Mouse (Mus musculus) adrenal gland, postnatal 4 days (tissue): ENCODE results near the gene Usp10. TPM values are rescaled to one million over a fixed set of nuclear protein-coding genes. Genes with fewer than 3 reads are reported as not detected.

Experiments
- DNase-seq, 2 experiments: peaks; one replicate each; pipeline ENCODE4 v3.0.0; 2021 to 2022; ENCODE audit warnings: low spot score in 2 of 2, mixed read lengths in 2 of 2
- total RNA-seq, 2 experiments: library from RNA; stranded (reverse); gene quantifications; 2 replicates each; pipeline ENCODE4 v1.2.3; 2021

Gene Usp10
- total RNA-seq, 2 experiments from 2014 or later, result 108 to 127 TPM

DNA sequence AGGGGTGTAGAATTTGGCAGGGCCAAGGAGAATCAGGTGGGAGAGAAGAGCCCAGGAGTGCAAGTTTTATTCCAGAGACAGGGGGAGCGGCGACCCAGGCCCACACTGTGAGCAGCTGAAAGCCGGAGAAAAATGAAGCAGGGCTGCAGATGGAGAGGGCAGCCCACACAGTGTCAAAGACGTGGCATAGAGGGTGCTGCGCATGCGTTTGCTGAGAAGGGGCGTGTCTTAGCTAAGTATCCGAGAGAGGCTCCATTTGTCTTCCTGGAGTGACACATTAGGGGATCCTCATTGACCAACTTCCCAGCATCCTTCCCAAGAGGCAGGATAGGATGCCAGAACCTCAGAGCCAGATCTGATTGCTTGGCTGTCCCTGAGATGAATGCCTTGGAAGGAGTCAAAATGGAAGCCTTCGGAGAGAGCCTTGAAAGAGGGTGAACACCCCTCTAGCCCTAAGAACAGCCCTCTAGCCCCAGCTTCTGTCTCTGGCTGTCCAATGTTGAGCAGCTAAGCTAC lies 96.5 kb downstream of the Usp10 start:
- no peak for DNase-seq

Other genes with a start within 250 kb of the Usp10 start
- gene Wfdc1, start 244.0 kb upstream of the Usp10 start, total RNA-seq, result 10 to 100 TPM; 19.7 to 26.9 TPM
- gene Atp2c2, start 210.4 kb upstream of the Usp10 start, total RNA-seq, result under 1 TPM; 0.42 to 0.48 TPM
- 10 to 100 TPM; 16.7 to 17.3 TPM for gene Tldc1, start 131.9 kb upstream of the Usp10 start, total RNA-seq
- 100 to 1,000 TPM in 1 of 2 experiments, 10 to 100 TPM in 1; 95.9 to 114 TPM for gene Cotl1, start 69.8 kb upstream of the Usp10 start, total RNA-seq
- gene Klhl36, start 48.1 kb upstream of the Usp10 start, total RNA-seq, result 10 to 100 TPM; 15.7 to 18.8 TPM
- gene Gm20388, start 481 bp downstream of the Usp10 start, total RNA-seq, result 1 to 10 TPM in 1 of 2 experiments, not detected in 1; 8.8 TPM
- 10 to 100 TPM in 1 of 2 experiments, 1 to 10 TPM in 1; 9.9 to 11.7 TPM for gene Crispld2, start 82.1 kb downstream of the Usp10 start, total RNA-seq
- 10 to 100 TPM; 46.4 to 48.9 TPM for gene Zdhhc7, start 191.1 kb downstream of the Usp10 start, total RNA-seq
- 10 to 100 TPM; 52.7 to 59.3 TPM for gene 6430548M08Rik, start 203.8 kb downstream of the Usp10 start, total RNA-seq